Mouse (Mus musculus) heart, embryonic 11.5 days (tissue): ENCODE data around the gene Ms4a4a. TPM values are rescaled to one million over a fixed set of nuclear protein-coding genes. Genes with fewer than 3 reads are reported as not detected.

Source experiments
- ATAC-seq: fragments of 200-750 bp; cut with Nextera tagmentation; replicated peaks from 2 replicates; pipeline ENCODE4 v1.8.0; 2017; ENCODE audit warnings: moderate library complexity; ENCODE audit not compliant: insufficient number of reproducible peaks, low FRiP score, low TSS enrichment
- H3K27ac ChIP-seq: fragments of 300-500 bp; sonication (generic); 2 replicates; pipeline ENCODE4 v1.5.1; 2014; ENCODE audit warnings: mild to moderate bottlenecking, low read depth, low read length
- H3K27me3 ChIP-seq: fragments of 300-500 bp; sonication (generic); 2 replicates; pipeline ENCODE4 v1.6.1; 2014; ENCODE audit warnings: mild to moderate bottlenecking, low read length, mixed read lengths; ENCODE audit not compliant: control insufficient read depth, insufficient read depth
- H3K36me3 ChIP-seq: fragments of 300-500 bp; sonication (generic); 2 replicates; pipeline ENCODE4 v1.6.1; 2014; ENCODE audit warnings: mild to moderate bottlenecking, low read length, moderate library complexity, mixed read lengths; ENCODE audit not compliant: control insufficient read depth, insufficient read depth
- H3K4me1 ChIP-seq: fragments of 300-500 bp; sonication (generic); 2 replicates; pipeline ENCODE4 v1.6.1; 2014; ENCODE audit warnings: low read length; ENCODE audit not compliant: control insufficient read depth, insufficient read depth
- H3K4me2 ChIP-seq: fragments of 300-500 bp; sonication (generic); 2 replicates; pipeline ENCODE4 v1.6.1; 2014; ENCODE audit warnings: mild to moderate bottlenecking, moderate library complexity
- H3K4me3 ChIP-seq: fragments of 300-500 bp; sonication (generic); 2 replicates; pipeline ENCODE4 v1.5.1; 2014; ENCODE audit warnings: low read depth, low read length
- H3K9ac ChIP-seq: fragments of 300-500 bp; sonication (generic); 2 replicates; pipeline ENCODE4 v1.6.1; 2014; ENCODE audit warnings: mild to moderate bottlenecking, low read depth, low read length, moderate library complexity
- H3K9me3 ChIP-seq: fragments of 300-500 bp; sonication (generic); replicated peaks from 2 replicates; pipeline ENCODE4 v1.6.1; 2016; ENCODE audit warnings: low read length; ENCODE audit not compliant: control insufficient read depth
- WGBS: fragments of 180-500 bp; shearing (Covaris S2); extraction: QIAGEN DNeasy Blood & Tissue Kit; methylation state at CpG from one replicate; pipeline ENCODE4 v1.1.7; 2014; ENCODE audit not compliant: insufficient replicate concordance; 5-methylcytosine and 5-hydroxymethylcytosine counted together
- polyA plus RNA-seq: library from polyadenylated mRNA; unstranded; fragments of >200 nt; fragmentation: Nextera tagmentation; extraction: Ambion mirVana; gene quantifications from 2 replicates; pipeline ENCODE4 v1.2.1, GENCODE M21; 2014

The Ms4a4a gene
- 0.27 and 1.0 TPM in 2 replicates for polyA plus RNA-seq

DNA sequence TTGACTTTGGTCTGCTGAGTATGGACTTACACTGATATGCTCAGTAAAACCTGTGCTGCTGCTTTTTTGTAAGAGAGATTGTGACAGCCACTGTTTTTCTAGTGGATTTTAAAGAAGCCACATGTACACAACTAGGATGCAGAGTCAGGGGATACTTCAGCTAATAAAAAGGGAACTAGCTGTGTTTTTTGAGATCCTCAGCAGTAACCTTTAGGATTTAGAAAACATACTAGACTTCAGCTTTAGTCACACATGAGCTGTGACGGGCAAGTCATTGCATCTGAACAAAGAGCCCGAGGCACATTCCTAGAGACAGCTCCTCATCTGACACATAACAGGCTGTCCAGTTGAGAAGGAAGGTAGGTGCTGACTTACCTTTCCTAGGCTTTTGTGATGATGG, at the start of gene Ms4a4a:
Ms4a4a (plus strand) TSS at position 251 of the 400 bp plus-strand sequence.
- H3K27me3 ChIP-seq, result no peaks in the 10 kb centered on the region
- H3K4me2 ChIP-seq, result no peak within 1 kb of the TSS
- WGBS, result 78% methylated on average over 2 of the region's 2 CpGs
- no peak within 1 kb of the TSS for H3K27ac ChIP-seq
- H3K4me3 ChIP-seq, result no peak within 1 kb of the TSS
- ATAC-seq, result no peak
- no peaks in the 10 kb centered on the region for H3K9me3 ChIP-seq
- no peaks in the 10 kb centered on the region for H3K36me3 ChIP-seq
- H3K9ac ChIP-seq, result no peak within 1 kb of the TSS
- H3K4me1 ChIP-seq, result no peaks in the 10 kb centered on the region

DNA sequence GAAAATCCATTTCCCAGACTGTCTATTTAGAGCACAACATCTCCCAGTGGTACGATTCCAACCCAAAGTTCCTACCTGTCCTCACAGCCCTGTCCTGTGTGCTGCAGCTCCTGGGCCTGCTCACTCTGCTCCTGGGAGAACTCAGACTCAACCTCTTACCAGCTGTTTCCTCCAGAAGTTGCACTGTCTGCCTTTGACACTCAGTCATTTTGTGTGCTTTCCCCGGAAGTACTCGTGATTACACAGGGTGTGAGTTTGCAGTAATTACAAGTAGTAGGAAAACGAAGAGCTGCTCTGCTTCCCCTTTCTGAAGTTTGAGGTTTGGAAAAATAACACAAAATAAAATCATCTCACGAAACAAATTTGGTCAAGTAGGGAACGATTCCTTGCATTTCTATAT, 39.4 kb upstream of the Ms4a4a start, which contains the start of gene Ms4a7:
Ms4a7 (minus strand) TSS at position 215 of the 400 bp plus-strand sequence.
- 75% methylated on average over 6 of the region's 6 CpGs for whole genome bisulfite sequencing
- H3K27ac ChIP-seq, result no peak within 1 kb of the TSS

DNA sequence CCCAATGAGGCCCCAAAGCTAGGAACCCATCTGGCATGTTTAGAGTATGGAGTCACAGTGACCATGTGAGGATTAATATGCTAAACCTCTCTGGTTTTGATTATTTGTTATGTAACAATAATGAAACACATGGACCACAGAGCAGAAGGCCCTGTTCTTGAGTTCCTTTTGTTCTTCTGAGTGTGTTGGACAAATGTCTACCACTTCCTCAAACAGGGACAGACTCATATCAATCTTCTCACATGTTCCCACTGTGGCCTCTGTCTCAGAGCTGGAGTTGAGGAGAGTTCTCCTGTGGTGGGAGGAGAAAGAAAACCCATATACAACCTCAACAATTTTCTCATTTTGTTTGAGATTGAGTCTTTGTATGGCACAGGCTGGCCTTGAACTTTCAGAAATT, 32.2 kb upstream of the Ms4a4a start:
- Histone ChIP-seq H3K4me3 (no peak overlapping the region), H3K9me3 (no peaks in the 10 kb centered on the region), H3K4me1 (no peaks in the 10 kb centered on the region), H3K9ac (no peak overlapping the region), H3K27ac (no peak overlapping the region), H3K36me3 (no peaks in the 10 kb centered on the region), H3K4me2 (no peak overlapping the region), H3K27me3 (no peaks in the 10 kb centered on the region)
- no peak for ATAC-seq

More for the DNA sequence above, 39.4 kb upstream of the Ms4a4a start, which contains the start of gene Ms4a7:
- no peak for ATAC-seq
- Histone ChIP-seq H3K27me3 (no peaks in the 10 kb centered on the region), H3K9me3 (no peaks in the 10 kb centered on the region), H3K4me1 (no peaks in the 10 kb centered on the region), H3K4me2 (no peak within 1 kb of the TSS), H3K4me3 (no peak within 1 kb of the TSS), H3K36me3 (no peaks in the 10 kb centered on the region), H3K9ac (no peak within 1 kb of the TSS)

DNA sequence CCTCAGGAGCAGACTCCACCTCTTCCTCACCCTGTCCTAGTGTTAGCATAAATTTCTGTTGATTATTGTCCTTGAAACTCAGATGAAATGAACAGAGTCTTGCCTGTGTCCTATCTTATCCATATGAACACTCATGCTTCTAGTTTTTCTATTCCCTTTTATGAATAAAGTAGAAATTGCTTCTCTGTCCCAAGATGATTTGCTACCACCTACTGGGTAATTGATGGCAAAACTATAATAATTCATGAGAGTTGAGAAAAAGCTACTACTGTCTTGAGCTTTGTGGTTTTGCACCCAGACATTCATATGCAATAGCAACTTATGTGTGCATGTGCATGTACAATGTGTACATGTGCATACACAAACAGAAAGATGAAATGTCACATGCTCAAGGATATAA, 31.3 kb upstream of the Ms4a4a start:
- Histone ChIP-seq H3K9ac (no peak overlapping the region), H3K27ac (no peak overlapping the region), H3K9me3 (no peaks in the 10 kb centered on the region), H3K27me3 (no peaks in the 10 kb centered on the region), H3K4me1 (no peaks in the 10 kb centered on the region), H3K4me2 (no peak overlapping the region), H3K36me3 (no peaks in the 10 kb centered on the region), H3K4me3 (no peak overlapping the region)
- no peak for ATAC-seq

DNA sequence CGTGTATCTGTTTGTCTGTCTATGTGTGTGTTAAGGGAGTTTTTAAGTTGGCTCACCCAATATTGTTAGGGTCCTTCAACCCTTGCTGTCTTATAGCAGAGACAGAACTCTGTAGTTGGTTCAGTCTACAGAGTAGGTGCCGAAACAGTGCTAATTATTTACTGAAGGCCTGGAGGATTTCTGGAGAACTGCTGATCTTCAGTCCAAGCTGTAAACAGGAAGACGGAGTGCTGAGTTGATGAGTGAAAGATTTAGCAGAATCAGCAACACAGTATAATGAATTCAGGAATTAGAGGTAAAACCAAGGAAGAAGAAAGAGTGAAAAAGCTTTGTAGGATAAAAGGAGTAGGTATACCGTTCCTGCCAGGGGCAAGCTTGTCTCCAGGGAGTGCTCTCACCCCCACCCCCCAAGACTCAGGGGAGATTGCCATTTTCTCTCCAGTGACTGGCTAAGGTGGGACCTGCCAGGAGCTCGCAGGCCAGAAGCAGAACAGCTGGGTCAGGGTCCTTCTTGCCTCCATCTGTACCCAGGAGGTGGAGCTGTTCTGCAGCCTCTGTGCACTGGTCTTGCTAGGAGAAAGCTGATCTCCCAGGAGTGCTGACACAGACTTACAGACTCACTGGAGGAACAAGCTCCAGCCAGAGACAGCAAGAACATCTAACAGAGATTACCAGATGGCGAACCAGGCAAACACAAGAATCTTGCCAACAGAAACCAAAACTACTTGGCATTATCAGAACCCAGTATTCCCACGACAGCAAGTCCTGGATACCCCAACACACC, 25.4 kb upstream of the Ms4a4a start:
- no peaks in the 10 kb centered on the region for H3K27me3 ChIP-seq
- H3K4me3 ChIP-seq, result no peak overlapping the region
- no peak overlapping the region for H3K27ac ChIP-seq
- WGBS, result 48% methylated on average over 7 of the region's 7 CpGs
- H3K4me2 ChIP-seq, result no peak overlapping the region
- ATAC-seq, result no peak
- no peaks in the 10 kb centered on the region for H3K36me3 ChIP-seq
- H3K4me1 ChIP-seq, result no peaks in the 10 kb centered on the region
- H3K9me3 ChIP-seq, result no peaks in the 10 kb centered on the region
- no peak overlapping the region for H3K9ac ChIP-seq

DNA sequence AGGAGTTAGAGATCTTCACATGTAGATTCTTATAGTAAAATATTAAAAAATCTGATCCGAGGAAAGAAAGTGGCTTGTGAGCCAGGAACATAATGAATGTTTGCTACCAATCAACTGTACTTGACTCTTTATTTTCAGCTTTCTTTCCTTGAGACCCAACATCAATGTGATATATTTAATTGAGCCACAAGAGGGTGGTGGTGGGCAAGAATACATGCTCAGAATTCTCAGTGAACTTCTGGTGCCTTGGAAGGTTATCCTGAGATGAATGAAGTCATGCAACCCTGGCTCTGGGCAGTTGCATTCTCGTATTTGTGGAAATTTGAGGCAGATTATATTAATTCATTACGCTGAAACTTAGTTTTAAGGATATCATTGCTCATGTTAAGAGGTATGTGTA, 23.4 kb upstream of the Ms4a4a start:
- no peak for ATAC-seq
- 39% methylated on average over 3 of the region's 3 CpGs for WGBS
- H3K4me1 ChIP-seq, result no peaks in the 10 kb centered on the region
- no peak overlapping the region for H3K9ac ChIP-seq
- no peaks in the 10 kb centered on the region for H3K27me3 ChIP-seq
- no peak overlapping the region for H3K4me2 ChIP-seq
- no peaks in the 10 kb centered on the region for H3K36me3 ChIP-seq
- H3K9me3 ChIP-seq, result no peaks in the 10 kb centered on the region
- H3K4me3 ChIP-seq, result no peak overlapping the region
- no peak overlapping the region for H3K27ac ChIP-seq

DNA sequence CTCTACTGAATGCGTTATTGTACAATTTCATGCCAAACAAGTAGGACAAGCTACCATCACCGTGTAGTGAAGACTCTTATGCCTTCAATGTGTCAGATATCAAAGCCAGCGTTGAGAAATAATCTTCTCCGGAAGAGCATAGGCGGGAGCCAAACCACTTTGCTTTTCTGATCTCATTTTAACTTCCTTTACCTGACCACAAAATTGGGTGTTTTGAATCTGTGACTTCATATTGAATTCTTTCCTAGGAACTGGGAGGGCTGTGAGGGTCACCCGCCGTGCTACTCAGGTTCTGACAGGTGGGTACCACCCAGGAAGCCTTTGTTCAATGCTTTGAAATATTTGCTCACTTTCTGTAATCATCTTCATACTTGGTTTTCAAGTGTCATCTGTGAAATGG, 19.6 kb upstream of the Ms4a4a start:
- H3K9me3 ChIP-seq, result no peaks in the 10 kb centered on the region
- H3K4me3 ChIP-seq, result no peak overlapping the region
- no peaks in the 10 kb centered on the region for H3K36me3 ChIP-seq
- no peak overlapping the region for H3K9ac ChIP-seq
- H3K4me1 ChIP-seq, result no peaks in the 10 kb centered on the region
- 79% methylated on average over 7 of the region's 7 CpGs for WGBS
- no peak for ATAC-seq
- H3K27ac ChIP-seq, result no peak overlapping the region
- H3K4me2 ChIP-seq, result no peak overlapping the region
- H3K27me3 ChIP-seq, result no peaks in the 10 kb centered on the region

DNA sequence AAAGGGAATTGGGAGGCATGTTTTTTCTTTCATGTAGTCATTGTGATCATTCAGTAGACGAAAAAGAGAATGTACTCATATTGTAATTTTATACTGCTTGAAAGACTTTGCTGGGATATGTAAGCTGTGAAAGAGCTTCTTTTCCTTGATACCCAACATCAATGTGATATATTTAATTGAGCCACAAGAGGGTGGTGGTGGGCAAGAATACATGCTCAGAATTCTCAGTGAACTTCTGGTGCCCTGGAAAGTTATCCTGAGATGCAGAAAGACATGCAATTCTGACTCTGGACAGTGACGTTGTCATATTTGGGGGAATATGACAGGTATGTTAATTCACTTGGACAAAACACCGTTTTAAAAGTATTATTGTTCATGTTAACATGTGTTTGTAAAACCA, 15.2 kb upstream of the Ms4a4a start:
- H3K9ac ChIP-seq, result no peak overlapping the region
- H3K27me3 ChIP-seq, result no peaks in the 10 kb centered on the region
- H3K4me3 ChIP-seq, result no peak overlapping the region
- H3K4me2 ChIP-seq, result no peak overlapping the region
- ATAC-seq, result no peak
- no peaks in the 10 kb centered on the region for H3K9me3 ChIP-seq
- no peak overlapping the region for H3K27ac ChIP-seq
- H3K36me3 ChIP-seq, result no peaks in the 10 kb centered on the region
- no peaks in the 10 kb centered on the region for H3K4me1 ChIP-seq
- 50% methylated on average over 3 of the region's 3 CpGs for WGBS

DNA sequence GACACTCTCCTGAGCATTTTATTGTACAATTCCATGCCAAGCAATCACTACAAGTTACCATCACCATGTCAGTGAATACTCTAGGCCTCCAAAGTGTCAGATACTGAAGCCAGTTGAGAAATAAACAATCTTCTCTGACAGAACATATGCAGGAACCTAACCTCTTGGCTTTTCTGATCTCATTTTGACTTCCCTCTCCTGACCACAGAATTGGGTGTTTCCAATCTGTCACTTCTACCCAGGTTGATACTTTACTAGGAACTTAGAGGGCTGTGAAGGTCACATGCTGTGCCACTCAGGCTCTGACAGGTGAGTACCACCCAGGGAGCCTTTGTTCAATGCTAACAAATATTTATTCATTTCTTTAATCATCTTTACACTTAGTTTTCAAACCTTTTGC, 13.3 kb upstream of the Ms4a4a start:
- Histone ChIP-seq H3K4me3 (no peak overlapping the region), H3K4me1 (no peaks in the 10 kb centered on the region), H3K27ac (no peak overlapping the region), H3K36me3 (no peaks in the 10 kb centered on the region), H3K4me2 (no peak overlapping the region), H3K9me3 (no peaks in the 10 kb centered on the region), H3K27me3 (no peaks in the 10 kb centered on the region), H3K9ac (no peak overlapping the region)
- no peak for ATAC-seq
